Mouse (Mus musculus) cerebellum, adult 2 months (tissue): ENCODE results near the gene Tpbgl.

ENCODE experiments used
- CTCF ChIP-seq: fragments of 200-500 bp; IDR thresholded peaks from 2 replicates; pipeline ENCODE4 v1.5.1; 2011; ENCODE audit warnings: low read depth, mild to moderate bottlenecking, control low read depth, low read length, moderate library complexity, borderline replicate concordance; ENCODE audit not compliant: insufficient read depth
- POLR2A ChIP-seq: fragments of 200-500 bp; IDR thresholded peaks from 2 replicates; pipeline ENCODE4 v1.6.1; 2011; ENCODE audit warnings: low read length, control low read depth, borderline replicate concordance; ENCODE audit not compliant: insufficient read depth

DNA sequence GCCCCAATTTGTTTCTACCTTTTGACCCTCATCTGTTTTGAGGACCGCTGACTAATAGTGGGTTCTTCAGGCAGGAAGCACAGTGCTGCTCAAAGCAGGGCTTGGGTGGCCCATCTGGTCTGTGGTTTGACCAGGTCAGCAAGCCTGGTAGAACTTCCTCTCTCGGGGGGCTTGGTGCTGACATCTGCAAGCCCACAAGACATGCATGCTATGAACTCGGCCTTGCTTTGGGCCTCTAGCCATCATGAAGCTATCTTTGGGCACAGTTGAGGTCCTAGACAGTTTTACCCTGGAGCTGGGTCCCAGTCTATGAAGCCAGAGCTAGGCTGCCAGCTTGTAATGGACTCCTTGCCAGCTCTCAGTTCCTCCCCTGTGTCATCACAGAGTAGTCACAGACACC is 48.0 kb upstream of the Tpbgl start:
- no peak for TF ChIP-seq CTCF
- TF ChIP-seq POLR2A: no peak
